ENCODE assay signal across 9 mouse cellular contexts in the genomic region with DNA sequence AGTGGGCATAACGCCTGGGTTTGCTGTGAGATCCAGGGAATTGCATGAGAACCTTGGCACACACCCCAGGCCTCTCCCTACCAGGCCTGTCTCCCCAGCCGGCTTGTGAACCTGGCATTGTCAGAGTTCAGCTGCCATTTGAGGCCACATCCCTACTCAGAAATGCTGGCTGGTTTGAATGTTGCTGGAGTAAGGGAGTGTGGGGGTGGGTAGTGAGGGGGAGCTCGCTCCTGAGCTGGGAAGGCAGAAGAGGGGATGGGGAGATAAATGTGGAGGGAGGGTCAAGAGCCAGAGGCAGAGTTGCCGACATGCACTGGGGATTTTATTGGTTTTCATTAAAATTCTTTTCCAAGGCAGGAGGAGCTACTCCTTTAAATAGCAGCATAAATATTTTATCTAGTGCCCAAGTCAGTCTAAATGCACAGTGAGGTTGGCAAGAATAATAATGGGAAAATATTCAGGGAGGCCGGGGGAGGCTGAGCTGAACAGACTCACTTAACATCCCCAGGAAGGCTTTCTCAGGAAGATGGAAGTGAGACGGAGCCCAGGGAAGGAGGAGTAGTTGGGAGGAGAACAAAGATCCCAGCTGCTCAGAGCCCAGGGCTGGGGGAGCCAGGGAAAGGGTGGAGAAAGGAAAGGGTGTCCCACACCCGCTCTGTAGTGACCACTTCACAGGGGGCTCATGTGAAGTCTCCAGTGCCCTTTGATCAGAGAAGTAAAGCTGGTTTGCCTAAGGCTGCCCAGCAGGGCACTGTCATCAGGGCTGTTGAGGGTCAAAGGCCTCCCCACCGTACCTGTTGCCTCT. TPM values are rescaled to one million over a fixed set of nuclear protein-coding genes. Genes with fewer than 3 reads are reported as not detected.
DNase-seq lines count a peak whose midpoint lies in the region; ATAC-seq and TF ChIP-seq lines count a peak whose summit lies in the region.
"Had no signal": no experiment of that assay in that cellular context is flagged by ENCODE, and none has a peak within 500 bp of the region (broad histone marks: within the 10 kb centered on the region; RNA-seq: fewer than 3 reads in every experiment).

No protein-coding gene starts in this region.

- H3K4me2 ChIP-seq in heart, embryonic 16.5 days (ENCODE audit: low read depth, low read length): no peak overlapping the region
- no peak overlapping the region for H3K4me2 ChIP-seq in stomach, postnatal 0 days (replicated peaks; ENCODE audit: low read depth)

- no peak overlapping the region for H3K4me3 ChIP-seq in heart, embryonic 16.5 days (ENCODE audit: low read length)
- H3K4me3 ChIP-seq in stomach, postnatal 0 days (ENCODE audit: low read depth, low read length): no peak overlapping the region

- H3K4me1 ChIP-seq in heart, embryonic 16.5 days (ENCODE audit: control insufficient read depth, insufficient read depth, low read length): 0 out of 2 replicates have a peak, but pooled peaks cover 2% of the 10 kb centered on the region
- no peaks in the 10 kb centered on the region; the same call in 1 of the 2 replicates for H3K4me1 ChIP-seq in stomach, postnatal 0 days (replicated peaks; ENCODE audit: control insufficient read depth, insufficient read depth)

- peak overlapping the region; percentile 31; the same call in 1 of the 2 replicates for H3K27ac ChIP-seq in heart, embryonic 16.5 days (ENCODE audit: low read length)
- H3K27ac ChIP-seq in stomach, postnatal 0 days (replicated peaks): peak overlapping the region; percentile 45; the same call in 1 of the 2 replicates

- intact Hi-C loops in heart, postnatal 10 days (cut with DNase I): loop anchor here (5.0 kb wide), 1 partner anchor 529 kb away; no protein-coding TSS in a partner anchor

- no peaks in the 10 kb centered on the region for H3K36me3 ChIP-seq in heart, embryonic 16.5 days (ENCODE audit: control insufficient read depth, insufficient read depth)
- H3K36me3 ChIP-seq in stomach, postnatal 0 days (ENCODE audit: control insufficient read depth, insufficient read depth, low read length): no peaks in the 10 kb centered on the region

- TF ChIP-seq EP300 in stomach, postnatal 0 days (optimal IDR thresholded peaks at IDR 0.05): no peak

- ATAC-seq in heart, embryonic 16.5 days (replicated peaks; ENCODE audit: extremely low read depth, insufficient read depth, low FRiP score): no peak
- no peak for ATAC-seq in stomach, postnatal 0 days (ENCODE audit: low FRiP score, low TSS enrichment)

- no peak overlapping the region for H3K9ac ChIP-seq in heart, embryonic 16.5 days (ENCODE audit: low read length)
- H3K9ac ChIP-seq in stomach, postnatal 0 days (ENCODE audit: low read length): no peak overlapping the region

- WGBS in heart, embryonic 16.5 days: 25% methylated on average over 8 of the region's 8 CpGs
- WGBS in stomach, postnatal 0 days: 23% methylated on average over 8 of the region's 8 CpGs

- TF ChIP-seq CTCF in stomach, postnatal 0 days (IDR thresholded peaks at IDR 0.05; ENCODE audit: low read depth): no peak

- DNase-seq in heart, postnatal 10 days: no peak
- DNase-seq in right cerebral cortex, adult 18-20 months: peak; percentile 33
- no peak for DNase-seq in right cerebral cortex, postnatal 36 days (ENCODE audit: low spot score in 2 of 2)
- peak; percentile 48 to 72 for DNase-seq in kidney, postnatal 4 days
- DNase-seq in stomach, postnatal 0 days (ENCODE audit: low spot score): no peak
- no peak for DNase-seq in thymus, postnatal 14 days
- no peak for DNase-seq in embryo, embryonic 11 days

- no peaks in the 10 kb centered on the region for H3K9me3 ChIP-seq in heart, embryonic 16.5 days (replicated peaks; ENCODE audit: control insufficient read depth, low read length)
- H3K9me3 ChIP-seq in stomach, postnatal 0 days (ENCODE audit: control insufficient read depth, low read length): no peaks in the 10 kb centered on the region

- peaks cover 15% of the 10 kb centered on the region for H3K27me3 ChIP-seq in heart, embryonic 16.5 days (ENCODE audit: control insufficient read depth, insufficient read depth, low read length)
- no peaks in the 10 kb centered on the region for H3K27me3 ChIP-seq in stomach, postnatal 0 days (ENCODE audit: control insufficient read depth, insufficient read depth, low read length)

RNA-seq across cellular contexts. Expression of a gene that starts 11.3 kb away (rescaled TPM):
- 0.50 and 0.55 TPM in 2 replicates for polyA plus RNA-seq in heart, embryonic 16.5 days (2015; fragmentation: Nextera tagmentation; extraction: Ambion mirVana)
- total RNA-seq in heart, postnatal 10 days (2021): under 1 TPM; 0.17 to 0.35 TPM
- 26.9 and 28.2 TPM in 2 replicates for polyA plus RNA-seq in stomach, postnatal 0 days (2015; fragmentation: Nextera tagmentation; extraction: Ambion mirVana)

RNA-seq across cellular contexts. Expression of a gene that starts 16.4 kb away (rescaled TPM):
- polyA plus RNA-seq in heart, embryonic 16.5 days (2015; fragmentation: Nextera tagmentation; extraction: Ambion mirVana): not detected in 2 replicates
- not detected for total RNA-seq in heart, postnatal 10 days (2021)
- polyA plus RNA-seq in stomach, postnatal 0 days (2015; fragmentation: Nextera tagmentation; extraction: Ambion mirVana): 0.08 TPM in 1 of 2 replicates, not detected in the other
- polyA plus RNA-seq: spleen, adult 2 months had no signal

RNA-seq across cellular contexts. Expression of a gene that starts 17.4 kb away (rescaled TPM):
- 10.5 and 10.9 TPM in 2 replicates for polyA plus RNA-seq in heart, embryonic 16.5 days (2015; fragmentation: Nextera tagmentation; extraction: Ambion mirVana)
- 1 to 10 TPM; 4.2 to 5.0 TPM for total RNA-seq in heart, postnatal 10 days (2021)
- polyA plus RNA-seq in stomach, postnatal 0 days (2015; fragmentation: Nextera tagmentation; extraction: Ambion mirVana): 5.9 and 7.3 TPM in 2 replicates

RNA-seq across cellular contexts. Expression of a gene that starts 45.3 kb away (rescaled TPM):
- polyA plus RNA-seq in heart, embryonic 16.5 days (2015; fragmentation: Nextera tagmentation; extraction: Ambion mirVana): 62.8 and 64.1 TPM in 2 replicates
- total RNA-seq in heart, postnatal 10 days (2021): 10 to 100 TPM; 19.9 to 21.9 TPM
- 25.5 and 27.8 TPM in 2 replicates for polyA plus RNA-seq in stomach, postnatal 0 days (2015; fragmentation: Nextera tagmentation; extraction: Ambion mirVana)

Comparison
In these comparisons a context has a peak if more than half of its experiments do, and no peak if none do; other contexts are left out.
1. DNase-seq: peak in right cerebral cortex, adult 18-20 months (single experiment) and kidney, postnatal 4 days (2 of 2); none in heart, postnatal 10 days (0 of 2), right cerebral cortex, postnatal 36 days (0 of 2), stomach, postnatal 0 days (single experiment), thymus, postnatal 14 days (single experiment) and embryo, embryonic 11 days (single experiment).
2. RNA of a gene that starts 11.3 kb away (polyA plus RNA-seq): 26.9 to 28.2 TPM in stomach, postnatal 0 days; 0.50 to 0.55 TPM in heart, embryonic 16.5 days; every median in the first group is over 10 times any median in the second.